Mouse (Mus musculus) spleen, adult 2 months (tissue): Measurements from ENCODE around the gene Zdhhc19. TPM values are rescaled to one million over a fixed set of nuclear protein-coding genes. Genes with fewer than 3 reads are reported as not detected.

Experiments used
- DNase-seq, 2 experiments: peaks; one replicate each; pipeline versions ENCODE4 v3.0.0 to v3.0.0-alpha.2; 2012 to 2021; ENCODE audit warnings: low spot score in 2 of 2, low read depth in 1 of 2
- H3K27ac ChIP-seq: fragments of 200-500 bp; 2 replicates; pipeline ENCODE4 v1.5.1; 2012; ENCODE audit warnings: low read length, inconsistent platforms; ENCODE audit not compliant: insufficient read depth
- H3K27me3 ChIP-seq: fragments of 200-500 bp; 2 replicates; pipeline ENCODE4 v1.6.1; 2012; ENCODE audit warnings: mild to moderate bottlenecking, moderate library complexity, low read length, inconsistent platforms; ENCODE audit not compliant: control insufficient read depth, insufficient read depth
- H3K36me3 ChIP-seq: fragments of 200-500 bp; 2 replicates; pipeline ENCODE4 v1.6.1; 2012; ENCODE audit warnings: mild to moderate bottlenecking, low read length, inconsistent platforms; ENCODE audit not compliant: control insufficient read depth, insufficient read depth
- H3K4me1 ChIP-seq: fragments of 200-500 bp; 2 replicates; pipeline ENCODE4 v1.6.1; 2011; ENCODE audit warnings: inconsistent platforms; ENCODE audit not compliant: control insufficient read depth, insufficient read depth, insufficient read length
- H3K4me3 ChIP-seq: fragments of 200-500 bp; 2 replicates; pipeline ENCODE4 v1.5.1; 2011; ENCODE audit warnings: mild to moderate bottlenecking, inconsistent platforms; ENCODE audit not compliant: insufficient read depth, insufficient read length; ENCODE audit errors: extremely low read depth
- CTCF ChIP-seq: fragments of 200-500 bp; IDR thresholded peaks from 2 replicates; pipeline ENCODE4 v1.5.1; 2011; ENCODE audit warnings: mild to moderate bottlenecking, inconsistent platforms; ENCODE audit not compliant: insufficient read depth, insufficient read length, insufficient replicate concordance; ENCODE audit errors: extremely low read depth
- POLR2A ChIP-seq: fragments of 200-500 bp; IDR thresholded peaks from 2 replicates; pipeline ENCODE4 v1.6.1; 2011; ENCODE audit warnings: low read depth, low read length, inconsistent platforms
- WGBS: fragments of 180-500 bp; shearing (Covaris S2); methylation state at CpG from one replicate; pipeline ENCODE4 v1.1.7; 2018; 5-methylcytosine and 5-hydroxymethylcytosine counted together
- polyA plus RNA-seq: library from polyadenylated mRNA; depleted of rRNA; stranded (reverse); fragments of >200 nt; gene quantifications from 2 replicates; pipeline ENCODE4 v1.2.3, GENCODE M21; 2012

Zdhhc19 gene
- polyA plus RNA-seq, 1 experiment = not detected

- no peaks in the 10 kb centered on the region for H3K27me3 ChIP-seq
- H3K4me3 ChIP-seq = no peak overlapping the region
- H3K36me3 ChIP-seq = no peaks in the 10 kb centered on the region
- WGBS = 73% methylated on average over 9 of the region's 9 CpGs
- TF ChIP-seq CTCF (no peak), POLR2A (no peak)
- no peak for DNase-seq
- H3K27ac ChIP-seq = peak overlapping the region; percentile 45
- H3K4me1 ChIP-seq = peaks cover 2% of the 10 kb centered on the region; the same call in 1 of the 2 replicates
Measured at GRCm38 (mm10) chr16:32509066-32509942, 13.2 kb downstream of the Zdhhc19 start.

GRCm38 (mm10) chr16:32510399-32511337 is 14.6 kb downstream of the Zdhhc19 start:
- Histone ChIP-seq H3K27ac (peak overlapping the region; percentile 17; the same call in 1 of the 2 replicates), H3K4me1 (peaks cover 2% of the 10 kb centered on the region; the same call in 1 of the 2 replicates), H3K36me3 (no peaks in the 10 kb centered on the region), H3K4me3 (no peak overlapping the region), H3K27me3 (no peaks in the 10 kb centered on the region)
- WGBS = 81% methylated on average over 18 of the region's 18 CpGs
- no peak for DNase-seq
- TF ChIP-seq POLR2A (no peak), CTCF (no peak)

- no peak for DNase-seq
- H3K36me3 ChIP-seq = no peaks in the 10 kb centered on the region
- TF ChIP-seq POLR2A (no peak), CTCF (no peak)
- no peaks in the 10 kb centered on the region for H3K27me3 ChIP-seq
- no peak overlapping the region for H3K4me3 ChIP-seq
- WGBS = 89% methylated on average over 3 of the region's 3 CpGs
- H3K4me1 ChIP-seq = peaks cover 2% of the 10 kb centered on the region; the same call in 1 of the 2 replicates
- H3K27ac ChIP-seq = no peak overlapping the region; the same call in 1 of the 2 replicates
Measured at GRCm38 (mm10) chr16:32511338-32511734, 15.3 kb downstream of the Zdhhc19 start.

GRCm38 (mm10) chr16:32511827-32512490 is 15.9 kb downstream of the Zdhhc19 start:
- WGBS = 92% methylated on average over 8 of the region's 8 CpGs
- TF ChIP-seq CTCF = no peak
- no peak for TF ChIP-seq POLR2A
- Histone ChIP-seq H3K27ac (no peak overlapping the region), H3K4me3 (no peak overlapping the region), H3K36me3 (no peaks in the 10 kb centered on the region), H3K27me3 (no peaks in the 10 kb centered on the region), H3K4me1 (peaks cover 2% of the 10 kb centered on the region; the same call in 1 of the 2 replicates)
- DNase-seq = no peak

GRCm38 (mm10) chr16:32512921-32513320 is 16.9 kb downstream of the Zdhhc19 start:
- TF ChIP-seq POLR2A (no peak), CTCF (no peak)
- Histone ChIP-seq H3K36me3 (no peaks in the 10 kb centered on the region), H3K27me3 (no peaks in the 10 kb centered on the region), H3K4me1 (peaks cover 2% of the 10 kb centered on the region; the same call in 1 of the 2 replicates), H3K4me3 (no peak overlapping the region), H3K27ac (no peak overlapping the region)
- no peak for DNase-seq
- WGBS = 82% methylated on average over 3 of the region's 3 CpGs

- no peak overlapping the region for H3K27ac ChIP-seq
Measured at GRCm38 (mm10) chr16:32513401-32513800, 17.3 kb downstream of the Zdhhc19 start.

More at GRCm38 (mm10) chr16:32513401-32513800, 17.3 kb downstream of the Zdhhc19 start:
- TF ChIP-seq POLR2A (no peak), CTCF (no peak)
- Histone ChIP-seq H3K36me3 (no peaks in the 10 kb centered on the region), H3K4me3 (no peak overlapping the region), H3K4me1 (peaks cover 2% of the 10 kb centered on the region; the same call in 1 of the 2 replicates), H3K27me3 (no peaks in the 10 kb centered on the region)
- DNase-seq = no peak
- WGBS = 92% methylated on average over 6 of the region's 6 CpGs
